Comparison of ENCODE assay signal across 27 mouse cellular contexts in genomic region chr11:24018783-24019182, GRCm38 (mm10). TPM values are rescaled to one million over a fixed set of nuclear protein-coding genes. Genes with fewer than 3 reads are reported as not detected.
"Had no signal": no experiment of that assay in that cellular context is flagged by ENCODE, and none has a peak within 500 bp of the region (broad histone marks: within the 10 kb centered on the region; RNA-seq: fewer than 3 reads in every experiment).

No protein-coding gene starts in this region.

- H3K9me3 ChIP-seq: liver, embryonic 13.5 days; liver, embryonic 15.5 days; lung, embryonic 15.5 days; midbrain, embryonic 10.5 days; midbrain, embryonic 12.5 days; neural tube, embryonic 13.5 days; neural tube, embryonic 15.5 days had no signal

- H3K27ac ChIP-seq: liver, embryonic 13.5 days; liver, embryonic 15.5 days; lung, embryonic 15.5 days; midbrain, embryonic 10.5 days; midbrain, embryonic 12.5 days; neural tube, embryonic 13.5 days; neural tube, embryonic 15.5 days had no signal

- H3K4me1 ChIP-seq: liver, embryonic 13.5 days; liver, embryonic 15.5 days; lung, embryonic 15.5 days had no signal

- H3K27me3 ChIP-seq: liver, embryonic 13.5 days; liver, embryonic 15.5 days; lung, embryonic 15.5 days; neural tube, embryonic 13.5 days; neural tube, embryonic 15.5 days had no signal

- H3K36me3 ChIP-seq: liver, embryonic 13.5 days; liver, embryonic 15.5 days; lung, embryonic 15.5 days; midbrain, embryonic 10.5 days; midbrain, embryonic 12.5 days; neural tube, embryonic 13.5 days; neural tube, embryonic 15.5 days had no signal

- H3K9ac ChIP-seq: liver, embryonic 13.5 days; liver, embryonic 15.5 days; liver, postnatal 0 days; lung, embryonic 15.5 days; midbrain, embryonic 12.5 days; neural tube, embryonic 13.5 days; neural tube, embryonic 15.5 days had no signal

- DNase-seq: liver; liver, embryonic 13.5 days; liver, postnatal 0 days; lung, adult 2 months; lung, postnatal 14 days; lung, postnatal 4 days; midbrain, embryonic 14.5 days; right cerebral cortex, postnatal 14 days; thymus, adult 18-20 months; thymus, postnatal 14 days; thymus, postnatal 36 days had no signal

- H3K4me2 ChIP-seq: liver, embryonic 11.5 days; liver, embryonic 13.5 days; liver, embryonic 15.5 days; lung, embryonic 15.5 days; midbrain, embryonic 12.5 days; neural tube, embryonic 13.5 days; neural tube, embryonic 15.5 days had no signal

- H3K4me3 ChIP-seq: liver, embryonic 13.5 days; liver, embryonic 15.5 days; lung, embryonic 15.5 days; midbrain, embryonic 10.5 days; midbrain, embryonic 12.5 days; myocyte; neural tube, embryonic 13.5 days; neural tube, embryonic 15.5 days had no signal

RNA-seq across cellular contexts. Expression of gene A830031A19Rik, which starts 56.1 kb away (rescaled TPM):
- total RNA-seq: megakaryocyte, adult 5-6 weeks; megakaryocyte-erythroid progenitor cell, adult 5-6 weeks had no signal
- polyA plus RNA-seq: liver, embryonic 11.5 days; liver, embryonic 13.5 days; liver, embryonic 15.5 days; liver, postnatal 0 days; lung, adult 2 months; lung, embryonic 15.5 days; lung, postnatal 0 days; midbrain, embryonic 10.5 days; midbrain, embryonic 12.5 days; midbrain, embryonic 14.5 days; midbrain, embryonic 16.5 days; myocyte; neural tube, embryonic 11.5 days; neural tube, embryonic 13.5 days; neural tube, embryonic 15.5 days; stomach, embryonic 14.5 days; stomach, embryonic 16.5 days; thymus, postnatal 0 days had no signal

RNA-seq across cellular contexts. Expression of gene Bcl11a, which starts 59.1 kb away (rescaled TPM):
- polyA plus RNA-seq: myocyte had no signal
